Mouse (Mus musculus) forelimb bud, embryonic 11.5 days (tissue): ENCODE data around the gene Fam53a.

Experiments used
- DNase-seq: peaks from one replicate; pipeline ENCODE4 v3.0.0-alpha.2; 2012; ENCODE audit warnings: low read depth, low spot score

Fam53a gene

GRCm38 (mm10) chr5:33632526-33632925 lies 3.1 kb upstream of the Fam53a start:
- no peak for DNase-seq

GRCm38 (mm10) chr5:33630615-33631014 lies 1.2 kb upstream of the Fam53a start:
- DNase-seq = peak; percentile 19

GRCm38 (mm10) chr5:33630061-33630460 lies 626 bp upstream of the Fam53a start:
- no peak for DNase-seq

GRCm38 (mm10) chr5:33628820-33629300 lies 575 bp downstream of the Fam53a start:
- DNase-seq = peak; percentile 41

GRCm38 (mm10) chr5:33627968-33628367 lies 1.5 kb downstream of the Fam53a start:
- no peak for DNase-seq

GRCm38 (mm10) chr5:33623766-33624165 lies 5.7 kb downstream of the Fam53a start:
- DNase-seq = no peak

GRCm38 (mm10) chr5:33622671-33623070 lies 6.8 kb downstream of the Fam53a start:
- no peak for DNase-seq

- no peak for DNase-seq
These were observed 15.0 kb downstream of the Fam53a start for GRCm38 (mm10) chr5:33614391-33614790.

GRCm38 (mm10) chr5:33611795-33612194 lies 17.6 kb downstream of the Fam53a start:
- DNase-seq = no peak

- DNase-seq = no peak
These were observed 20.2 kb downstream of the Fam53a start for GRCm38 (mm10) chr5:33609226-33609625.

- DNase-seq = no peak
These were observed 22.0 kb downstream of the Fam53a start for GRCm38 (mm10) chr5:33607434-33607833.

GRCm38 (mm10) chr5:33606631-33607030 lies 22.8 kb downstream of the Fam53a start:
- DNase-seq = no peak

GRCm38 (mm10) chr5:33605314-33605713 lies 24.1 kb downstream of the Fam53a start:
- DNase-seq = no peak

- peak; percentile 18 for DNase-seq
These were observed 35.8 kb downstream of the Fam53a start for GRCm38 (mm10) chr5:33593620-33594019.

GRCm38 (mm10) chr5:33589221-33589888 lies 40.1 kb downstream of the Fam53a start:
- DNase-seq = peak; percentile 86

GRCm38 (mm10) chr5:33588066-33588465 lies 41.4 kb downstream of the Fam53a start:
- DNase-seq = no peak

- DNase-seq = no peak
These were observed 41.9 kb downstream of the Fam53a start for GRCm38 (mm10) chr5:33587498-33588058.

GRCm38 (mm10) chr5:33580336-33580735 lies 49.1 kb downstream of the Fam53a start:
- no peak for DNase-seq

- DNase-seq = no peak
These were observed 55.2 kb downstream of the Fam53a start for GRCm38 (mm10) chr5:33574207-33574606.

GRCm38 (mm10) chr5:33565886-33566285 lies 63.5 kb downstream of the Fam53a start:
- no peak for DNase-seq

GRCm38 (mm10) chr5:33556277-33556995 lies 73.0 kb downstream of the Fam53a start:
- DNase-seq = no peak
